Mouse (Mus musculus): ENCODE results near the gene Olfr1371. TPM values are rescaled to one million over a fixed set of nuclear protein-coding genes. Genes with fewer than 3 reads are reported as not detected.

Gene Olfr1371
- total and polyA plus RNA-seq, 3 experiments = not detected

DNA sequence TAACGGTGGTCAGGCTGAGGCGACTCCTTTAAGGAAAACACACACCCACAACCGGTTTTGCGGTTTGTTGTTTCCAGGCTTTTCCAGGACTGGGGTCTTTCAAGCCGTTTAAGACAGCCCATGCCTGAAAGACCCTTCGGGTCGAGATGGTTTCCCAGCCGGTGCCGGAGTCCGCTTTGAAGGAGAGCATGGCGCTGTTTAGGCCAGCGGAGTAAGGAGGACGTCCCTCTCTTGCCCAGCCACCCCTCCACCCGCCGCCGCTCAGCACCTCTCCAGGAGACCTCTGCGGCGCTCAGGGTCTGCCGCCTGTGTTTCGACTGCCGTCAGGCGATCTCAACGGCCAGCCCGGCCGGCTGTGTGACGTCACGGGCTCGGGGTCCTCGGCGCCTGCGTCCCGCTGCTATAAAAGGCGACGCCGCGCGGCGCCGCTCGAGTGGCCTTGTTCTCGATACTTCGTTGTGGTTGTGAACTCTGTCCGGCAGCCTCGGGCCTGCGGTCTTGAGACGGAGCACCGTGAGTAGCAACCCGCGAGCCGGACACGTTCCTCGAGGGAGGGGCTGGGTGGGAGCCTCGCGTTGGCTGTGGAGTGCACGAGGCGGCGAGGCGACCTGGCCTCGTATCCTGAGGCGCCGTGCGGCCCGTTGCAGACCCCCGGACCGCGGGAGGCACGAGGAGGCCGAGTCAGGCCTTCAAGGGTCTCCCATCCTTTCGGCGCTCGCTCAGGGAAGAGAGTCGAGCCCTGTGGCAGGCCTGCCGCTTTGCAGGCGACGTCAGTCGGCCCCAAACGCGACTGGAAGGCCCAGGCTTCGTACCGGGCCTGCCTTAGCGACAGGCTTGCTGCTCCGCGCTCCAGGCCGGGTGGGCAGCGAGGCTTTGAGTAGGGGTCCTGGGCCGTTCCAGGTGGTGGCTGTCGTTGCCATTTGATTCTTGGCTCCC, 18.1 kb upstream of the Olfr1371 start, which contains the start of gene Skp1a (continued):
- TF ChIP-seq TCF12 (IDR thresholded peaks at IDR 0.05; ENCODE audit: low read depth, low read length) (peak; percentile 66), CTCF (IDR thresholded peaks at IDR 0.05 in 2 of 3, conservative IDR thresholded peaks at IDR 0.05 in 1 of 3; ENCODE audit: control insufficient read depth in 1 of 3, insufficient read depth in 1 of 3, low read depth in 2 of 3, low read length in 3 of 3, poor library complexity in 1 of 3, severe bottlenecking in 1 of 3) (peak in 1 of 3 experiments; percentile 25; a peak in 1 of 6 replicates), POLR2A (IDR thresholded peaks at IDR 0.05; ENCODE audit: control insufficient read depth in 1 of 2, insufficient read depth in 1 of 2, low read depth in 1 of 2, low read length in 2 of 2, poor library complexity in 1 of 2) (peak; percentile 99 to 100), NELFE (IDR thresholded peaks at IDR 0.05; ENCODE audit: low read depth, low read length) (peak; percentile 100), ZNF384 (IDR thresholded peaks at IDR 0.05; ENCODE audit: low read depth, low read length) (no peak), RCOR1 (IDR thresholded peaks at IDR 0.05; ENCODE audit: low read depth, low read length) (0 out of 2 replicates have a peak, but pooled peaks have one; percentile 22), MXI1 (IDR thresholded peaks at IDR 0.05; ENCODE audit: low read depth, low read length) (peak; percentile 86), TAL1 (IDR thresholded peaks at IDR 0.05; ENCODE audit: low read length) (no peak), UBTF (IDR thresholded peaks at IDR 0.05; ENCODE audit: borderline replicate concordance, insufficient read depth, low read depth, low read length) (peak; percentile 96; the same call in 1 of the 2 replicates), MYB (IDR thresholded peaks at IDR 0.05; ENCODE audit: low read depth, low read length) (peak; percentile 83), JUND (IDR thresholded peaks at IDR 0.05; ENCODE audit: low read depth, low read length) (no peak), USF2 (IDR thresholded peaks at IDR 0.05; ENCODE audit: borderline replicate concordance in 1 of 2, insufficient read depth in 1 of 2, low read depth in 1 of 2, low read length in 2 of 2) (no peak)

GRCm38 (mm10) chr11:52230694-52231093, 16.9 kb upstream of the Olfr1371 start:
- Histone ChIP-seq H3K27ac (ENCODE audit: control insufficient read depth, low read depth, low read length) (no peak overlapping the region), H3K4me3 (ENCODE audit: control insufficient read depth in 1 of 2, insufficient read depth in 1 of 2, low read depth in 2 of 2, low read length in 2 of 2) (no peak overlapping the region), H3K9me3 (replicated peaks; ENCODE audit: insufficient read depth, low read length) (no peaks in the 10 kb centered on the region), H3K79me2 (ENCODE audit: control insufficient read depth, insufficient read depth, low read length, poor library complexity) (peaks cover 37% of the 10 kb centered on the region), H3K27me3 (ENCODE audit: control insufficient read depth in 1 of 2, insufficient read depth in 2 of 2, low read length in 2 of 2) (no peaks in the 10 kb centered on the region), H3K9ac (ENCODE audit: control insufficient read depth, low read depth, low read length, poor library complexity, severe bottlenecking) (no peak overlapping the region), H3K36me3 (ENCODE audit: control insufficient read depth in 1 of 2, insufficient read depth in 2 of 2, low read length in 2 of 2) (peaks cover 0 to 26% of the 10 kb centered on the region in 2 experiments; a peak in 3 of 4 replicates), H3K4me1 (ENCODE audit: control insufficient read depth in 1 of 2, insufficient read depth in 2 of 2, low read length in 2 of 2) (peaks cover 6 to 25% of the 10 kb centered on the region in 2 experiments)
- DNase-seq (ENCODE audit: low read depth, low spot score) = no peak
- TF ChIP-seq NELFE (IDR thresholded peaks at IDR 0.05; ENCODE audit: low read depth, low read length) (no peak), MEF2A (IDR thresholded peaks at IDR 0.05; ENCODE audit: extremely low read depth, insufficient replicate concordance, low read depth, low read length, poor library complexity, severe bottlenecking) (no peak), TAL1 (IDR thresholded peaks at IDR 0.05; ENCODE audit: low read length) (no peak), CTCF (IDR thresholded peaks at IDR 0.05 in 2 of 3, conservative IDR thresholded peaks at IDR 0.05 in 1 of 3; ENCODE audit: control insufficient read depth in 1 of 3, insufficient read depth in 1 of 3, low read depth in 2 of 3, low read length in 3 of 3, poor library complexity in 1 of 3, severe bottlenecking in 1 of 3) (no peak), MAZ (IDR thresholded peaks at IDR 0.05; ENCODE audit: low read depth, low read length) (no peak), TBP (IDR thresholded peaks at IDR 0.05; ENCODE audit: low read depth, low read length) (no peak), KAT2A (conservative IDR thresholded peaks at IDR 0.05; ENCODE audit: low read depth, low read length) (no peak), RCOR1 (IDR thresholded peaks at IDR 0.05; ENCODE audit: low read depth, low read length) (no peak), SMC3 (IDR thresholded peaks at IDR 0.05; ENCODE audit: low read depth, low read length) (no peak), MXI1 (IDR thresholded peaks at IDR 0.05; ENCODE audit: low read depth, low read length) (no peak), TCF12 (IDR thresholded peaks at IDR 0.05; ENCODE audit: low read depth, low read length) (no peak), MAX (IDR thresholded peaks at IDR 0.05; ENCODE audit: low read length) (no peak), ZMIZ1 (IDR thresholded peaks at IDR 0.05; ENCODE audit: low read depth, low read length) (no peak)
